Mouse (Mus musculus) C2C12 (cell line): Measurements from ENCODE around the gene Obsl1. TPM values are rescaled to one million over a fixed set of nuclear protein-coding genes. Genes with fewer than 3 reads are reported as not detected.
A peak's percentile ranks its signal among the peaks of the same experiment; 100 is the strongest.

ENCODE experiments used
- H3K27me3 ChIP-seq: one replicate; pipeline ENCODE4 v1.6.1; 2011; ENCODE audit not compliant: control insufficient read depth, insufficient read depth, insufficient read length
- H3K36me3 ChIP-seq: one replicate; pipeline ENCODE4 v1.6.1; 2011; ENCODE audit not compliant: control insufficient read depth, insufficient read depth
- H3K4me3 ChIP-seq: one replicate; pipeline ENCODE4 v1.5.1; 2011; ENCODE audit warnings: mild to moderate bottlenecking, control low read depth; ENCODE audit not compliant: poor library complexity, insufficient read depth, severe bottlenecking
- H3K79me2 ChIP-seq: one replicate; pipeline ENCODE4 v1.6.1; 2011; ENCODE audit not compliant: control insufficient read depth, insufficient read depth
- H3K79me3 ChIP-seq: one replicate; pipeline ENCODE4 v1.6.1; 2011; ENCODE audit warnings: low read depth, control low read depth
- H3ac ChIP-seq: one replicate; pipeline ENCODE3; 2011; ENCODE audit warnings: low read depth; ENCODE audit not compliant: control insufficient read depth, insufficient read length
- CEBPB ChIP-seq: IDR thresholded peaks from one replicate; pipeline ENCODE4 v1.6.1; 2011; ENCODE audit warnings: low read depth, mild to moderate bottlenecking, control low read depth, moderate library complexity
- CTCF ChIP-seq: IDR thresholded peaks from one replicate; pipeline ENCODE4 v1.5.1; 2011; ENCODE audit not compliant: control insufficient read depth, insufficient read depth, insufficient read length
- FOSL1 ChIP-seq: IDR thresholded peaks from one replicate; pipeline ENCODE4 v1.8.0; 2011; ENCODE audit warnings: mild to moderate bottlenecking, low read length; ENCODE audit not compliant: poor library complexity, insufficient read depth, severe bottlenecking
- MAX ChIP-seq: IDR thresholded peaks from one replicate; pipeline ENCODE4 v1.6.1; 2011; ENCODE audit warnings: mild to moderate bottlenecking, control low read depth
- MYOD1 ChIP-seq: IDR thresholded peaks from one replicate; pipeline ENCODE4 v1.6.1; 2011; ENCODE audit warnings: low read depth; ENCODE audit not compliant: control insufficient read depth, insufficient read length
- MYOG ChIP-seq: IDR thresholded peaks from one replicate; pipeline ENCODE4 v1.6.1; 2011; ENCODE audit not compliant: control insufficient read depth, insufficient read length; ENCODE audit errors: extremely low read depth
- USF1 ChIP-seq: IDR thresholded peaks from one replicate; pipeline ENCODE4 v1.6.1; 2011; ENCODE audit warnings: low read depth, mild to moderate bottlenecking, control low read depth, moderate library complexity
- polyA plus RNA-seq: library from polyadenylated mRNA; unstranded; fragments of >200 nt; fragmentation: generic; extraction: Trizol; gene quantifications from one replicate; pipeline ENCODE4 v1.2.1, GENCODE M21; 2012; ENCODE audit warnings: missing spikeins

Gene Obsl1
- polyA plus RNA-seq, 1 experiment = 31.6 TPM

- H3K36me3 ChIP-seq = no peaks in the 10 kb centered on the region
- no peaks in the 10 kb centered on the region for H3K27me3 ChIP-seq
- H3K79me2 ChIP-seq = no peaks in the 10 kb centered on the region
- H3K79me3 ChIP-seq = no peaks in the 10 kb centered on the region
- H3K4me3 ChIP-seq = no peak overlapping the region
- no peak overlapping the region for H3ac ChIP-seq
- no peak for TF ChIP-seq USF1
- no peak for TF ChIP-seq FOSL1
- TF ChIP-seq MYOG = no peak
- no peak for TF ChIP-seq MYOD1
- TF ChIP-seq CEBPB = no peak
- no peak for TF ChIP-seq MAX
- TF ChIP-seq CTCF = no peak
These were observed 19.7 kb downstream of the Obsl1 start for GRCm38 (mm10) chr1:75486561-75486960.

- H3K79me3 ChIP-seq = no peaks in the 10 kb centered on the region
- no peak overlapping the region for H3ac ChIP-seq
- peaks cover 23% of the 10 kb centered on the region for H3K79me2 ChIP-seq
- H3K4me3 ChIP-seq = no peak overlapping the region
- H3K36me3 ChIP-seq = peaks cover 9% of the 10 kb centered on the region
- TF ChIP-seq CEBPB (no peak), CTCF (no peak), MAX (no peak), MYOD1 (no peak), MYOG (no peak), USF1 (no peak), FOSL1 (no peak)
- no peaks in the 10 kb centered on the region for H3K27me3 ChIP-seq
These were observed 25.5 kb downstream of the Obsl1 start for GRCm38 (mm10) chr1:75480735-75481134.

GRCm38 (mm10) chr1:75480036-75480435 lies 26.2 kb downstream of the Obsl1 start:
- no peaks in the 10 kb centered on the region for H3K27me3 ChIP-seq
- no peak for TF ChIP-seq MYOD1
- TF ChIP-seq CTCF = no peak
- TF ChIP-seq CEBPB = no peak
- no peak for TF ChIP-seq MYOG
- TF ChIP-seq FOSL1 = no peak
- TF ChIP-seq MAX = no peak
- H3K4me3 ChIP-seq = no peak overlapping the region
- peaks cover 24% of the 10 kb centered on the region for H3K79me2 ChIP-seq
- peaks cover 15% of the 10 kb centered on the region for H3K36me3 ChIP-seq
- no peaks in the 10 kb centered on the region for H3K79me3 ChIP-seq
- no peak overlapping the region for H3ac ChIP-seq

GRCm38 (mm10) chr1:75479635-75479989 lies 26.6 kb downstream of the Obsl1 start:
- Histone ChIP-seq H3K27me3 (no peaks in the 10 kb centered on the region), H3ac (peak overlapping the region; percentile 36), H3K4me3 (peak overlapping the region; percentile 55), H3K36me3 (peaks cover 19% of the 10 kb centered on the region), H3K79me2 (peaks cover 24% of the 10 kb centered on the region), H3K79me3 (no peaks in the 10 kb centered on the region)
- no peak for TF ChIP-seq MAX
- no peak for TF ChIP-seq MYOG
- TF ChIP-seq CTCF = no peak
- no peak for TF ChIP-seq MYOD1
- no peak for TF ChIP-seq CEBPB
- TF ChIP-seq FOSL1 = no peak
- no peak for TF ChIP-seq USF1

- TF ChIP-seq CTCF (no peak), MAX (peak; percentile 17)
- H3K27me3 ChIP-seq = no peaks in the 10 kb centered on the region
These were observed 27.2 kb downstream of the Obsl1 start, which contains the start of the genes Chpf and Tmem198 for GRCm38 (mm10) chr1:75478916-75479634. Gene Chpf (minus strand): TSS chr1:75479307. Gene Tmem198 (plus strand): TSS chr1:75479532.

GRCm38 (mm10) chr1:75478497-75478896 lies 27.8 kb downstream of the Obsl1 start:
- H3K36me3 ChIP-seq = peaks cover 21% of the 10 kb centered on the region
- no peaks in the 10 kb centered on the region for H3K79me3 ChIP-seq
- no peaks in the 10 kb centered on the region for H3K27me3 ChIP-seq
- H3K79me2 ChIP-seq = peaks cover 24% of the 10 kb centered on the region
- no peak for TF ChIP-seq MAX
- no peak for TF ChIP-seq FOSL1
- peak overlapping the region; percentile 55 for H3K4me3 ChIP-seq
- H3ac ChIP-seq = peak overlapping the region; percentile 80

More at GRCm38 (mm10) chr1:75478916-75479634, 27.2 kb downstream of the Obsl1 start, which contains the start of the genes Chpf and Tmem198:
- Histone ChIP-seq H3ac (peak within 1 kb of the TSS; percentile 80), H3K79me2 (peaks cover 24% of the 10 kb centered on the region), H3K79me3 (no peaks in the 10 kb centered on the region), H3K4me3 (peak within 1 kb of the TSS; percentile 55), H3K36me3 (peaks cover 21% of the 10 kb centered on the region)
